Mouse (Mus musculus): ENCODE results near the gene Lrrc8b.

GRCm38 (mm10) chr5:105410521-105411293, 4.9 kb upstream of the Lrrc8b start:
- TF ChIP-seq POLR2A (IDR thresholded peaks at IDR 0.05; ENCODE audit: low read depth, low read length) (no peak), CTCF (IDR thresholded peaks at IDR 0.05; ENCODE audit: borderline replicate concordance, insufficient read depth, low read length) (no peak)

Data from embryonic fibroblast, embryonic 13.5 days (primary cell).